Mouse (Mus musculus) cortical plate, adult 2 months (tissue): ENCODE results near the gene Nt5c3b.

Source experiments
- CTCF ChIP-seq: fragments of 200-500 bp; IDR thresholded peaks from 2 replicates; pipeline ENCODE4 v1.5.1; 2011; ENCODE audit warnings: mild to moderate bottlenecking, control low read depth, low read length; ENCODE audit not compliant: insufficient read depth; ENCODE audit errors: extremely low read depth
- POLR2A ChIP-seq: fragments of 200-500 bp; IDR thresholded peaks from 2 replicates; pipeline ENCODE4 v1.6.1; 2011; ENCODE audit warnings: mild to moderate bottlenecking, low read length, control low read depth; ENCODE audit not compliant: insufficient read depth; ENCODE audit errors: extremely low read depth

GRCm38 (mm10) chr11:100387589-100388375 lies 53.8 kb downstream of the Nt5c3b start:
- TF ChIP-seq CTCF (no peak), POLR2A (no peak)
